Mouse (Mus musculus): ENCODE data around the gene Igbp1.

DNA sequence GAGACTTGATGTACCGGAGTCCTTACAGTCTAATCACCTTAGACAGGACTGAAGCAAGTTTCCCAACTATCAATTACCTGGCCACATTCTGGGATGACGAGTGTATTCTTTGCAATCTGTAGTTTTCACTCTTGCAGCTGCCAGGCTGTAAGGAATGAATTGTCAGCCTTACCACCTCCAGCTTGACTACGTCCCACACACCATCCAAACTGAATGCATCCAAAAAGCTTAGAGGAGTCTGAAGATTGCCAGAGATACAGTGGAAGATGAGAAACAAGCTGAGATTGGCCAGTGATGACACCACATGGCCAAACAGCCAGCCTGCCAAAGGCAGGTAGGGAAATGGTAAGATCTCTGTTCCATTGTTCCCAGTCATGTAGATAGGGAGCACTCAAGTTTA, 71.6 kb downstream of the Igbp1 start:
- TF ChIP-seq POLR2AphosphoS2 (IDR thresholded peaks at IDR 0.05; ENCODE audit: low read depth, low read length) (no peak), JUND (conservative IDR thresholded peaks at IDR 0.05; ENCODE audit: low read depth, low read length) (no peak), CTCF (conservative IDR thresholded peaks at IDR 0.05 in 1 of 2, IDR thresholded peaks at IDR 0.05 in 1 of 2; ENCODE audit: low read depth in 2 of 2, low read length in 2 of 2) (no peak), ZKSCAN1 (IDR thresholded peaks at IDR 0.05; ENCODE audit: borderline replicate concordance, low read depth, low read length) (no peak), SIN3A (IDR thresholded peaks at IDR 0.05; ENCODE audit: low read length) (no peak), POLR2A (IDR thresholded peaks at IDR 0.05; ENCODE audit: low read depth, low read length) (no peak)
